Mouse (Mus musculus) thymus, postnatal 25 days (tissue): ENCODE data around the gene Dut.

Experiments
- DNase-seq: peaks from one replicate; pipeline ENCODE4 v3.0.0; 2022

Dut gene

DNA sequence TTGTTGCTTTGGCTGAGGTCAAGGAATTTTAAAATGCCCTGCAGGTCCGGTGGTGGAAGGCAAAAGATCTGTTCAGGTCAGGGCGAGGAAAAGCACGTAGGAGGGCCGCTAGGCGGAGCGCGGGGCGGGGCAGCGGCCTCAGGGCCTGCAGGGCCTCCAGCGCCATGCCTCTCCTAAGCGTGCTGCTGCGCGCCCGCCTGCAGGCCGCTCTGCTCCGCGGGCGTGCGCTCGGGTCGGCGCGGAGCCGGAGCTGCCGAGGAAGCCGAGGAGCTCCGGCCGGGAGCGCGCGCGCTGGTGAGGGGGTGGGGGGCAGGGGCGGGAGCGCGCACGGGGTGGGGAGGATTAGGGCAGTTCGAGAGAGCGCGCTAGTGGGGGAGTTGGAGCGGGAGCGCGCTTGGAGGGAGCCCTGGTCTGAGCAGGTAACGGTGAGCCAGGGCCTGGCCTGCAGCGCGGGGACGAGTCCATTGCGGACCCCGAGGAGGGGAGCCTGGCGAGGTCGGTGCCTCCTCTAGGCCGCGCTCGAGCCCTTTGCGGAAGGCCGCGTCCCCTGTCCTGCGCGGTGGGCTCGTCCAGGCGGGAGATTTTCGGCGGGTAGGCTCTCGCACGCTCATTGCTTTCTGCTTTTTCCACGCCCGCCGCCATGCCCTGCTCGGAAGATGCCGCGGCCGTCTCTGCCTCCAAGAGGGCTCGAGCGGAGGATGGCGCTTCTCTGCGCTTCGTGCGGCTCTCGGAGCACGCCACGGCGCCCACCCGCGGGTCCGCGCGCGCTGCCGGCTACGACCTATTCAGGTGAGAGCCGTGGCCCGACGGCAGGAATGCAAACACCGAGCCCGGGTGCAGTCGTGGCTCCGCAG lies at the start of gene Dut:
Gene Dut, plus strand, starts transcription at position 83 of the 854 bp plus-strand sequence.
- peak; percentile 98 for DNase-seq

DNA sequence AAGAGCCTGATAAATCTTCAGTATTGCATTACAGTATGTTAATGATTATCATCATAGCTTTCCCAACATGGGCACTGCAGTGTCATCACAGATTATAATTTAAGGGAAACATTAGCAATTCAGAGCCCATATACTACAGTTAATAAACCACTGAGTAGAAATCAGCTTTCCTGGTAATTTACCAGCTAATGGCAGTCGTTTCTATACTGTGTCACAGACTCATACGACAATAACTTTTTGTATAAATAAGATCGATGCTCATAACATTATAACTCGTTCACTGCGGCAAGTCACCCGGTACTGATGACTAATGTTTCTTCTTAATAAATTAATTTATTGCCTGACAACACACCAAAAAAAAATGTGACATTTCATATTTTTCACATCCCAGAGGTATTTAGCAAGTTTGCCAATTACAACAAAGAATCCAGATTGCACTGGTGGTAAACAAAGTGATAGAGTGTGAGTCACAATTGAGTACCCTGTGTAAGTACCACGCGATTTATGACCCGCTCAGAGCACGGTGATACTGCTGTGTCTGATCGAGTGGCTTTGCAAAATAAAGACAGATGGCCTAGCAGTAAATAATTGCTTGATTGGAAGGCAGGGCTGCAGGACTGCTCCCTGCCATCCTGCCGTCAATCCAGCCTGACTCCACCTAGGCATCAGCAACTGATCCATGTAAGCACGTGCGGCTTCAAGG lies 37.9 kb upstream of the Dut start:
- DNase-seq, result no peak

DNA sequence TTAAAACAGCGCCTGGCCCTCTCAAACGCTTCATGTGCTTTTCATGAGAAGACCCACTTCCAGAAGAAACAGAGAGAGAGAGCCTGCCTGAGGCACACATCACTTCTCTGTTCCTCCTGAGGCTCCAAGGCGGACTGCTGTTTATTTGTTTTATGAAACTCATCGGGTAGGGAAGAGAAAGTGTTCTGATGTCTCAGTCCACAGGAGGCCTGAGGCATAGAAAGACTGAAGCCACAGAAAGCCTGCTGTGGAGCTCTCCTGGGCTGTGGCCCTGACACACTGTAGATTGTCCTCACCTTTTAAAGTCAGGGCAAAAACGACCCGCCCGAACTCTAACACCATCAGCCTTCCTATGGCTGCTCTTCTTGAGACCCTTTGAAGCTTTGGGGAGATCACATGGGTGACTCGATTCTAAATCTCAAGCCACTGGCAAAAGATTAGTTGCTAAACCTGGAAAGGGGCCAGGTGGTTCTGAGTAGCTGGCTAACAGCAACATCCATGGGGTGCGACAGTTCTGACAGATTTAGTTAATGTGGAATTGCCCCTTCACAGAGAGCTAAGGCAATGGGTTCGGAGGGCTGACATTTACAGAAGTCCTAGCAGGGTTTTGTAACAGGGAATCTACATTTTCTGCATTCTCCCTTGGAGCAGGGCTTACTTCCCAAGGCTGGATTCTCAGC lies 35.0 kb upstream of the Dut start:
- no peak for DNase-seq

DNA sequence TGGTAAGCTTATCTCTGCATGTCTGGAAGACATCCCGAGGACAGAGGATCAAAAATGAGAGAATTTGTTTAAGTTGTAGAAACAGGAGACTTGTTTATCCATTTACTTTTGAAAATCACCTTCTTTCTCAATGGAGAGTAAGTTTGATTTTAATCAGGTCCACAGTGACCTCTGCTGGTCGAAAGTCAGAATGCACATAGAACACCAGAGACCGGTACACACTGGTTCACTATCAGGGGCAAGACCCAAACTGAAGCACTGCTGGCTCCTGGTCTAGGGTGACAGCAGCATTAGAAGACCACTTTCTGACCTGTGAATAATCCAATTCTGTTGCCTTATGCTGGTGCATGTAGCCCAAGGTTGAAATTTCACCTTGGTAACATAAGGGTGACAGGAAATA lies 32.4 kb upstream of the Dut start:
- peak; percentile 56 for DNase-seq

DNA sequence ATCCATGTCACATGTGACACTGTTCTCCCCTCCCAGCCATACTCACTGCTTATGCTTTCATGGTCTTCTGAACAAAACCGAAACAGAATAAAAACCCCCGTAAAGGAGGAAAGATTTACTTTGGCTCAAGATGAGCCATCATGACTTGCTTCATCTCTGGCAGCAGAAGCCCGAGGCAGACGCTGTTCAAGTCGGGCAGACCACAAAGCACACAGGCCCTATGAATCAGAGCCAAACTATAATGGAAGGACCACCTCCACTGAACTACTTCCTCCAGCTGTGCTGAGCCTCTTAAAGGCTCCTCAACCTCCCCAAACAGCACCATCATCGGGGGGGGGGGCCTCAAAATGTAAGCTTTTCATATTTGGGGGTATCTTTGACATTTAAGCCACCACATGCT lies 29.7 kb upstream of the Dut start:
- no peak for DNase-seq

DNA sequence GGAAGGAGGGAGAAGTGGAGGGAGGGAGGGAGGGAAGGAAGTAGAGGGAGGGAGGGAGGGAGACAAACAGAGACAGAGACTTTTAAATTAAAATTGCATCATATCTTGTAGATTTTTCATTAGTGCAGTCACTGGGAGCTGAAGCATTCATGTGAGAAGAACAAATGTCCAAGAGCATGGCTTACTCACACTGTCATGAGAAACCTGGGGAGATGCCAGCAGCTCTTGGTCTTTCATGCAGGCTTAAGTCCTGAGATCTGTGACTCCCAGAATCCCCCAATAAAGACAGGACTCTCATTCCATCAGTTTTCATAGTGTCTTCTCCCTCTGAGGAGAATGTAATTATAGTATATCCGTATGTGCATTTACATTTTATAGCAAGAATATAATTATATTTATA lies 28.4 kb upstream of the Dut start:
- DNase-seq, result no peak

DNA sequence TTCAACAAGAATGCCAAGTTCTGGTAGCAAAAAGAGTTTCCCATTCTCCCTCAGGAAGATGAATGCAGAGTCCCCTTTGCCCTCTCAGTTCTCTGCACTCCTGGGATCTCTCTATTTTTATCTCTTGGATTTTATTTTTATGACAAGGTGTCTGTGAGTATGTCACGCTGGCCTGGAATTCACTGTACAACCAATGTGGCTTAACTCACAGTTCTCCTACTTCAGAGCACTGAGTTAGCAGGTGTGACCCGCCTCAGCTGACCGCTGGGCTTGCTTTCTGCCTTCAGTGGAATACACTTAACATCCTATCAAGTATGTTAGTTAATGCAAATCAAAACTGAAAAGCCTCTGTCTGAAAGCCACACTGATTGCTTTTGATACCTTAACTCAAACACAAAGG lies 27.7 kb upstream of the Dut start:
- no peak for DNase-seq

DNA sequence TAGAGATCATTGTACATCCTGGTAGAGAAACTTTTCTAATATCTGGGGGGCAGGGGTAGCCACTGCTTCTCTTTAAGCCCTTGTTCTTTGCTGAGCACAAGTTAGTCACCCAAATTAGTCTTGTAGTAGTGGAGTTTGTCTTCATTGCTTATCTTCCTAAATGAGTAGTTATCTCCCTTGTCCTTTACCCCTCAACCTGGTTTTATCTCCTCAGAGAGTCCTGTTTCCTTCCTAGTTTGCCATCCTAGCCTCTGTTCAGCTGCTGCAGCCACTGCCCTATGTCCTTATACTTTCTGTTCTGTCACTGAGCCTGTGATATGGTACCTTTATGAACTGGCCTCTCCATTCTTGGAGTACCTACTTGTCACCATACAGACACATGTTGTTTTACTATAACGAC lies 25.3 kb upstream of the Dut start:
- no peak for DNase-seq

DNA sequence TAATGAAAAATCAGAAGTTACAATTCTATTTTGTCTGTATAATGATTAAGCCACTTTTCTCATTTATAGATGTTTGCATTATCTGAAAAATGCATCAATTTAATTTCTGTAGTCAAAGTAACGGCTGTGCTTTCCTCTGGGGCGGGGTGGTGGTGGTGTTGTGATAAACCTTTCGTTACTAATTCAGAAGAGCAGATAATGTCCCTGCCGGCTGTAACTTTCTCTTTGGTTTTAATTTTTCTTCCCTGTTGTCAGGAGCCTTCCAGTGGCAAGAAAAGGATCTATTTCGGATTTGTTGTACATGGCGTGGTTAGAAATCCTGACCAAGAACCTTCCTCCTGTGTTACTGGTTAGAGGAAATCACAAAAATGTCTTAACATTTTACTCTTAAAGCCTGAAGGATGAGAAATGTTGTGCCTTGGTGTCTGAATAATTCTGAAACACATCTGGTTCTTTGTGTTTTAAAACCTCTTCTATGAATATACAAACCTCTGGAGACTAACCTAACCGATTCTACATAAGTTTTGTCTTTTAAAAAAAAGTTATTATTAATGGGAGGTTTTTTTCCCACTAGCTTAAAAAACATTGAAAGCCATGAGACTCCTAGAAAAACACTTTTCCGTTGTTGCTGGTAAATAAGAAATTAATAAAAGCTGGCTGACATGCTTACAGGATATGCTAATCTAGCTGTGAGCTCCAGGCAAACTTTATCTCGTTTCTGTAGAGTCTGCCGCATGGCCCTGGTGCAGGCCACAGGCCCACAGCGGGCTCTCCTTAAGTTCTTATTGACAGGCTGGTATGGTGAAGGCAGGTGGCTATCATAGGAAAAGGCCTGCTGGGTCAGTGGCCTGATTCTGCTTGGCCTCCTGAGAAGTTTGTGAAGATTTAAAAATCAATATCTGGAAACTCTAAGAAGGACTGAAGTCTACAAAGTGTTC lies 18.2 kb upstream of the Dut start:
- DNase-seq, result no peak

DNA sequence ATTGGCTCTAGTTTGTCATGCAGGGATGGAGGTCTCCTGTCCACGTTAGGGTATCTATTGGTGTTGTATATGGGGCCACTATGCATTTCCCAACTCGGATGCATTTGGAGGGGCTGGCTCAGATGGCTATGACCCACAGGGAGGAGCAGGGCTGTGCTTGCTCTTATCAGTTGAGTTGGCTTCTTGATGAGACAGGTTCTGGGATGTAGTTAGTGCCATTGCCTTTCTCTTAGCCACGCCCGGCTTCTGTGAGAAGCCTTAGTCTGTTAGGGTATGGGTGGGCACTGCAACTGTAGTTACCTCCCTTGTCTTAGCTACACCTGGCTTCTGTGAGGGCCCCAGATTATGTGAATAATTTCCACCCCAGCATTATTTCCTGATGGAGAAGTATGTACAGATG lies 14.8 kb upstream of the Dut start:
- no peak for DNase-seq

DNA sequence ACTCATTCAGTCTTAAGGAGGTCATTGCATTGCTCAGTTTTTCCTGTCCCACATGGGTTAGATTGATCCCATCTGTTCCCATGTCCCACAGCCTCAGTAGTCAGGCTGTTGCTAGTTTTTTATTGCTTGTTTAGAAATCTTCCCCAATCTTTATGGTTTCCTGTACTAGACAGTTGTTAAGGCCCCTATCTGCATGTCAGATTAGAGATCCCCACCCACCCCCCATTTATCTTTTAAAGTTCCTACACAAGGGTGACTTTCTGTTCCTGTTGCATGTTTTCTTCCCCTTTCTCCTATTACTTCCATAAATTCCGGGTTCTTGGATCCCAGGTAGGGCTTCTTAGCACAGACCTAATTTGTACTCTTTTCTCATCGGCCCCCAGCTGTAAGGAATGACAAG lies 13.5 kb upstream of the Dut start:
- DNase-seq, result no peak

DNA sequence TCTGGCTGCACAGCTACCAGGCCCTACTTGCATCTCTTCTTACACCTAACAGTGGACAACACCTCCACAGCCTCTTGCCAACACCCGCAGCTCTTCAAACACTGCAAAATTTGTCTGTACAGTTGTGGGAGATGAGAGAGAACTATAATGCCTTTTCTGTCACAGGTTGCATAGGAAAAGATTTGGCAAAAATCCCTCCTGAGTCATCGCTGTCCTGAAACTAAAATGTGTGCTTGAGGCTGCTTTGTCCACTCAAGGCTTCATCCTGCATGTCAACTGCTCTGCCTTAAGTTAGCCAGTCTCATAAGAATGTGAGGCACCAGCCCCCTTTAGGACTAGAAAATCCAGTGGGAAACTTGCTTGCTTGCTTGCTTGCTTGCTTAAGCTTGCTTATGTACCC lies 12.9 kb upstream of the Dut start:
- DNase-seq, result no peak

DNA sequence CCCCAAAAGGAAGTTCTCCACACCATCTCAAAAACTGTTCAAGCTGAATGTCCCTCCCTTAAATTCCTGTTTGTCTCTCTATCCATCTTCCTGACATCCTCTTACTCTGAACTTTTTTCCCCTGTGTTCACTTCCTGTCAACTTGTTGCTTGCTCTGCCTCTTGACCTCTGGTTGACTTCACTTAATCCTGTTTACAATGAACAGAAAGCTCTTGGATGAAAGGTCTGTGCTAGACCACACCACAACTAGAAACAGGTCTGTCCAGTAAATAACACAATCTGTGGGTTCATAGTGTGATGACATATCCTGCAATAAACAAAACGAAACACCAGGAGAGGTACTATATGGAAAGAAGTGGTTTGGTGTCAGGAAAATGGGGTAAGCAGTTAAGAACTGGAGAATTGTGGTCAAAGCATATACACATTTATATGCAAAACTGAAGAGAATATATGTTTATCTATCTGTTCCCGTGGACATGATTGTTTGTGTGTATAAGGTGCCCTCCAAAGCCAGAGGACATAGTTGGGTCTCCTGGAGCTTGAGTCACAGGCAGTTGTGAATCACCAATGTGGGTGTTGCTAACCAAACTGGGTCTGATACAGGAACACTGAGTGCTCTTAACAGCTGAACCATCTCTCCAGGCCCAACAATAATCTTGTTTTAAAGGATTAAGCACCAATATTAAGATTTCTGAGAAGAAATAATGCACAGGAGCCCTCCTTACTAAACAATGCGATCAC lies 1.3 kb upstream of the Dut start:
- no peak for DNase-seq

DNA sequence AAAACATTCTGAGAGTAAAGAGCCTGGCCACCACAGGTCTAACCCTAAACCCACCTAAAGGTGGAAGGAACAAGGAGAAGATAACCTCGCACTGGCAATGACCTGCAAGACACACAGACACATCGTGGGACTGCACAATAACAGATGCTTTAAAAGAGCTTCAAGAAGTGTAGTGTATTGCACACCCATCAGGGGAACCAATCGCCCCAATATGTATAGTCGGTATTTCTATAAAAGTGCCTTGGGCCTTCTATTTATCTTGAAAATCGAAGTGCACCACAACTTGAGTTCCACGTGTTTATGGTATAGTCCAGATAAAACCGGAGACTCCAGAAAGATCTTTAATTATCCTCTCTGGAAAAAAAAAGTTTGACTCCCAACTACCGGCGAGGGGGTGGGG lies 321 bp upstream of the Dut start:
- DNase-seq, result no peak

DNA sequence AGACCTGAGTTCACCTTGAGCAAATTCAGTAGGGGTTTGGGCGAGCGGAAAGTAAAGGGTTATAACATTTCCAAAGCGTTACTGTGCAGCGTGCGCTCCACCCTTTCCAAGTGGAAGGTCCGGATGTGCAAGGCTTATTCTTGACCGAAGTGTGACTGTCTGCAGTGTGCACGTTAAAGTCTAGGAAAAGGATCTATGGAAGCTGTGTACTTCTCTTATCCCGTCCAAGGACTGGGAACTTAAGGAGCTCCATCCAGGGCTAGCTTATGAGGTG lies 909 bp downstream of the Dut start:
- no peak for DNase-seq

DNA sequence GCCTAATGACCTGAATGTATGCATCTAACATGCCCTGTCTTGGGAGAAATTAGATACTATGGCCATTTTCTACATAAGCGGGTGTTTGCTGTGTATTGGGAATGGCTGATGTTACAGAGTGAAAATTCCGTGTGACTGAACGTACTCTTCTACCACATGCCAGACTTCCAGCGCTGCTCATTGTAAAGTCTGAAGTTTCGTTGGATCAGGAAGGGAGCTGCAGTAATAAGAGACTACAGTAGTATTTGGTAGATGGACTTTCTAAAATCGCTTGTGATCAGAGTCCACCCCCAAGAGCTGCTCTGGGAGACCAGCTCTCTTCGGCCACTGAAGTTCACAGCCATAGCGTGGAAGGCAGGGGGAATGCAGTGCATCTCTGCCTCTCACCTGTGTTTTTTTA lies 1.3 kb downstream of the Dut start:
- peak; percentile 10 for DNase-seq

DNA sequence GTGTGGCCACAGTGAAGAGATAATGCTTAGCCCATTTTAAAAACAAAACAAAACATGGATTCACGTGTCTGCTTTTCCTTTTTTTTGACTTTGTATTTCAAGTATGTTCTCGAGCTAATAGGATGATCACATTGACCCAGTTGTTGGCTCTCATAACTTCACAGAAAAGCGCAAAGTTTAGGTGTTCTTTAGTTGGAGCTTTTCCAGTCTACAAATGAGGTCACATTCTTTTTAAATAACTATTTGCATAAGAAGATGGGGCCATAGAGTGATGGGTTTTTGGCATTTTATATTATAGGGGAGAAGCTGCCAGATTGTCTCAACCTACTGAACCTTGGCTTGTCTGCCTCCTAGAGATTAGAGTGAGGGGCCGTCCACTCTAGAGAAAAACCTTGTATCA lies 2.3 kb downstream of the Dut start:
- no peak for DNase-seq

DNA sequence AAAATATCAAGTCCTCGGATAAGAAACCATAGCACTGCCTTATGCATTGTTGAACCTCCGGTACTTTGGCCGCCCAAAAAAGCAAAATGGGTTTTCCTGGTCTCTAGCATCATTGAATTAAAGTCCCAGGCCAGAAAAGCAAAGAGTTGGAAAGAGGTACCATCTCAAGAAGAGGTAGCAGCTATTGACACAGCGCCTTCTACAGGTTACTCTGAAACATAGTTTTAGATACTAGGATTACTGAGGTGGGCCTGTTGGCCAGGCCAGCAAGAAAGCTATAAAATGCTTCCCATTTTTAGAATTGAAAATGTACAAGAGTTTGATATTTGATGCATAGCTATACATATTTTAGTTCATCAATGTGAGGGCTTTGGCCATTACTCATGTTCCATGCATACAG lies 2.9 kb downstream of the Dut start:
- DNase-seq, result no peak

DNA sequence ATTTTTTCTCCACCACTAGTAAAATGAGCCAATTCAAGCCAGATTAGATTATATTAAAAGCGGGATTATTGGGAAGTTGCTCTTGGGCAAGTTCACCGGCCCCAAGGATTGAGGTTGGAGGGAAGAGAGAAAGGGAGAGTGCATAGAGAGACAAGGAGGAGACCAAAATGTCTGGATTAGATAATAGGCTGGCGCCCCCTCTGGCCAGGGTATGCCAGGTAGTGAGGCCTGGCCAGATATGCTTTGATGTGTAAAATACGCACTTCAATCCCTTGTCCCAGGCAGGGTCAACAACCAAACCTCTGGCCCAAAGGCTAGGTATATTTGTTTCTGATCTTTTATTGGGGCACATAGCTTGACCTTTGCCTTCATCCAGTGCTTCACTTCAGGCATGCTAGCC lies 4.8 kb downstream of the Dut start:
- peak; percentile 35 for DNase-seq

DNA sequence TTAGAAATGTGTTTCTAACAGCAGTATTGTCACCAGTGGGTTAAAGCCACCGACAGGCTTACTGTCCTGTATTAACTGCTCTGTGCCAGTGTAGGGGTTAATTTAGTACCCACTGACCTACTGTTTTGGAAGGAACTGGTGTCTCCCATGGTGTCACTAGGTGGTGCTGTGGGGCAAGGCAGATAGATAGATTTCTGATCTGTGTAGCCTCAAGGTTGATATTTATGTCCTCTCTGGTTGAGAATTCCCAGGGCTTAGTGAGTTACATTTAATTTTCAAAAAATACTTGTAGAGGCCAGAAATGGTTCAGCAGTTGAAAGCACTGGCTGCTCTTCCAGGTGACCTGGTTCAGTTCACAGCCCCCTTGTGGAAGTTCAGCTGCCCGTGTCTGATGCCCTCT lies 5.3 kb downstream of the Dut start:
- DNase-seq, result peak; percentile 64

DNA sequence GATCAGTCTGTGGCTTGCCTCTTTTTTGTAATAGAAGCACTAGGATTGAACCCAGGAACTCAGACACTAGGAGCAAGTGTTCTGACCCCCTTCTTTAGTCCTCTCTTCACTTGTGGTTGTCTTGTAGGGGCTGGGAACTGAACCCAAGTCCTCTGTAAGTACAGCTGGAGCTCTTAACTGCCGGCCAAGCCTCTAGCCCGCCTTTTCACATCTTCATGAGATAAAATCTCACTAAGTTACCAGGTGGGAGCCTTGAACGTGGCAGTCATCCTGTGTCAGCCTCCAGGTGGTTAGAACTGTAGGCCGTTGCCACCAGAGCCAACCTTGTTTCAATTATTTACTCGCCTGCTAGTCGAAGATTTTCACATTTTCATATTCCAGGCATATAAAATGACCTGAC lies 6.7 kb downstream of the Dut start:
- peak; percentile 28 for DNase-seq

DNA sequence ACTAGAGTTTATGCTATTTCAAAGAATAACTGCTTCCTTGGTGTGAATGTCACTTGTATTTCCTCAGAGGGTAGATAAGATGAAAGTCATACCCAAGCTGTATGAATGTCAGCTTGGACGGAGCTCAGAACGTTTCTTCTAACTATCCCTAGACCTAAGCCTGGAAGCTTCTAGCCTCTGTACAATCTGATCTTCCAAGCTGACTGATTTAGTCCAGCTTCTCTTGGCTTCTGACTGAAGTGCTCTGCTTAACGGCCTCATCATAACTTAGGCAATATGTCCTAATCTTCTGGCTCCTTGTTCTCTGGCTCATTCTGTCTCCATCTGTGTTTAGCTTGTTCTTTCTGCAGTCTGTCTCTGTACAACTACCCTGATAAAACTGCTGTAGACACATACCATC lies 7.6 kb downstream of the Dut start:
- no peak for DNase-seq
